Mouse (Mus musculus) B cell, adult (primary cell): ENCODE results near the gene 1600014C10Rik. TPM values are rescaled to one million over a fixed set of nuclear protein-coding genes. Genes with fewer than 3 reads are reported as not detected.

Experiments
- total RNA-seq: library from RNA; stranded (reverse); gene quantifications from 4 replicates; pipeline ENCODE4 v1.2.4, GENCODE M21; 2023; ENCODE audit not compliant: inconsistent age

The 1600014C10Rik gene
- 12.9 to 13.8 TPM (median 13.3 TPM) in 4 replicates for total RNA-seq

GRCm38 (mm10) chr7:38182962-38183687 lies at the start of gene 1600014C10Rik:
Gene 1600014C10Rik, plus strand, starts transcription at chr7:38183217.

GRCm38 (mm10) chr7:38227900-38228298 lies 44.9 kb downstream of the 1600014C10Rik start, which contains the start of gene Plekhf1:
Gene Plekhf1, minus strand, starts transcription at chr7:38228016.

Other genes with a start within 250 kb of the 1600014C10Rik start
- gene Uri1, start 159.7 kb upstream of the 1600014C10Rik start, total RNA-seq = 29.2 to 37.8 TPM (median 34.0 TPM) in 4 replicates
- gene Ccne1, start 75.7 kb upstream of the 1600014C10Rik start, total RNA-seq = 3.0 to 3.9 TPM (median 3.5 TPM) in 4 replicates
- 0.19 to 0.21 TPM in 2 of 4 replicates, not detected in the others for gene Plekhf1, start 44.8 kb downstream of the 1600014C10Rik start, total RNA-seq
- gene Pop4, start 88.2 kb downstream of the 1600014C10Rik start, total RNA-seq = 76.4 to 81.1 TPM (median 78.7 TPM) in 4 replicates